Mouse (Mus musculus) induced T-regulatory cell, adult 2 months (primary cell): Measurements from ENCODE around the gene Gm10272.
"Not testable (repeated sequence)": the region's sequence is repeated elsewhere in the genome, so short reads cannot be mapped to it uniquely, and the experiment has no call there.

Experiments used
- DNase-seq: peaks from one replicate; pipeline ENCODE4 v3.0.0-alpha.2; 2012; ENCODE audit warnings: low read depth

The Gm10272 gene

DNA sequence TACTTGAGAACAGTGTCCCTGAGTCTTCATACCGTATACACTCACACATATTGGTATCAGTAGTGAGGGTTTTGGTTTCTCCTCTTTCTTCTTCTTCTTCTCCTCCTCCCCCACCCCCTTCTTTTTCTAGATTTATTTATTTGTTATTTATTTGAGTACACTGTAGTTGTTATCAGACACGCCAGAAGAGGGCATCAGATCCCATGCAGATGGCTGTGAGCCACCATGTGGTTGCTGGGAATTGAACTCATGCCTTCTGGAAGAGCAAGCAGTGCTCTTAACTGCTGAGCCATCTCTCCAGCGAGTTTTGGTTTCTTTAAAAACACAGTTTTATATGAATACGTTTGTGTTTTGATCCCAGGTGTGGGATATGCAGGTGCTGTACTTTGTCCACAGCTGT lies 21.9 kb downstream of the Gm10272 start:
- DNase-seq: no peak

DNA sequence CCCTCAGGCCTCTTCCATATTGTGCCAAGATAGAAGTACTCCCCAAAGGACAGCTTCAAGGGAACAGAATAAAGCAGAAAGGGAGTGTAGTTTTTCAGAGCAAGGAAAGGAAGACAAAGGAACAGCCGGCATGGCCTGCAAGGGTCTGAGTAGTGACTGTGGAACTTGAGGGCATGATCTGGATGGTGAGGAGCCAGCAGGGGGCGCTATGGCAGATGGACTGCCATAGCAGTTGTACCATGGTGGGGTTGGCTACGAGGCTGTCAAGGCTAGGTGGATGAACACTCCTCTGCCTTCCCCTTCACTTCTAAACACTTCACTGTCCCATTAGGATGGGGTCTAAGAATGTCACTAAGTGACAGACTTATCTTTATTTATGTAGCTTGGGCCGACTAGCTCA lies 22.8 kb downstream of the Gm10272 start:
- peak; percentile 39 for DNase-seq

DNA sequence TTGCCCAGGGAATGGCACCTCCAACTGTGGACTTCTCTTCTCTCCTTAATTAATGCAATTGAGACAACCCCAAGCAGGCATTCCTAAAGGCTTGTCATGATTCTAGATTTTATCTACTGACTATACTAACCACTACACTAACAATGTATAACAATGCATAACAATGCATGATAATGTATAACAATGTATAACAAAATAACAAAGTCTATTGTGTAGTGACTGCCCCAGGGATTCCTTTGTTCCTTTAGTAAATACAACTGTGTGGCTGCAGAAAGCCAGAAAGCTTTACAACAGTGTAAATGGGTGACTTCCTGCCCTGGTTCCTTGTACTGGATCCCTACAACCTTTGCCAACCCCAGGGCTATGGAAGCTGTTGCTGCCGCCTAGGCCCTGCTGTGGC lies 29.5 kb downstream of the Gm10272 start:
- no peak for DNase-seq

DNA sequence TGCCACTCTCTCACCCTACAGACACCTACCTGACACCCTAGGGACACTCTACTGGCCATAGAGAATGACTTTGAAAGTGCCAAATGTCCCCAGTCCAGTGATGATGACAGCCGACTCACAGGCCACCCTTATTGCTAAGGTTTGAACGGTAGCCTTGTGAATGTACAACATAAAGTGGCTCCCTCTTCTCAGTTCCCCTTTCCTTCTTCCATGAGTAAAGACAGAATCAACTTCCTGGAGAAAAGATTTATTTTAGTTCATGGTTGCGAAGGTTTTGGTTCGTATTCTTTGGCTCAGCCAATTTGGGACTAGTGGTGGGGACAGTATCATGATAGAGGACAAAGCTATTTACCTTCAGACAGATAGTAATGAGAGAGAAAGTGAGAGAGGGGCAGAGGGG lies 32.5 kb downstream of the Gm10272 start:
- DNase-seq: no peak

DNA sequence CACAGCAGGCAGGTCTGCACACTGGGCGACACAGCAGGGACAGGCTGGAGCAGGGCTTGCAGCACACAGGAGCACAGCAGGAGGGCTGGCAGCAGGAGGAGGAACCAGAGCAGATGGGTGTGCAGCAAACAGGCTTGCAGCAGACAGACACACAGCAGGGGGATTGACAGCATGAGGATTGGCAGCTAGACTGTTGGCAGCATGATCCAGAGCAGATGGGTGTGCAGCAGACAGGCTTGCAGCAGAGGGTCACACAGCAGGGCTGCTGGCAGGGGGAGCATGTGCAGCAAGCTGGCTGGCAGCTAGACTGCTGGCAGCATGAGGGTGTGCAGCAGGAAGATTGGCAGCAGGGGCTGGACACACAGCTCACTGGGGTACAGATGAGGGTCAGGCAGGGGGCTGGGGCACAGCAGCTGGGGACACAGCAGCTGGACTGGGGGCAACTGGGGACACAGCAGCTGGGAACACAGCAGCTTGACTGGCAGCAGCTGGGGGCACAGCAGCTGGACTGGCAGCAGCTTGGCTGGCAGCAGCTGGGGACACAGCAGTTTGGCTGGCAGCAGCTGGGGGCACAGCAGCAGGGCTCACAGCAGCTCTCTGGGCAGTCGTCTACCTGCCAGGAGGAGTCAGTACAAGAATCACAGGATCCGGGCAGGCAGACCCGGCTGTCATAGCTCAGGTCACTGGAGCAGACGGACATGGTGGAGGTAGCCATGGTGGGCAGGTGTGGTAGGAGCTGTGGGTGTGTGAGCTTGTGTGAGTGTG lies 35.7 kb downstream of the Gm10272 start, which contains the start of gene Gm18596:
Gene Gm18596 (minus strand): TSS at position 715 of the 765 bp plus-strand sequence.
- DNase-seq: not testable (repeated sequence)

DNA sequence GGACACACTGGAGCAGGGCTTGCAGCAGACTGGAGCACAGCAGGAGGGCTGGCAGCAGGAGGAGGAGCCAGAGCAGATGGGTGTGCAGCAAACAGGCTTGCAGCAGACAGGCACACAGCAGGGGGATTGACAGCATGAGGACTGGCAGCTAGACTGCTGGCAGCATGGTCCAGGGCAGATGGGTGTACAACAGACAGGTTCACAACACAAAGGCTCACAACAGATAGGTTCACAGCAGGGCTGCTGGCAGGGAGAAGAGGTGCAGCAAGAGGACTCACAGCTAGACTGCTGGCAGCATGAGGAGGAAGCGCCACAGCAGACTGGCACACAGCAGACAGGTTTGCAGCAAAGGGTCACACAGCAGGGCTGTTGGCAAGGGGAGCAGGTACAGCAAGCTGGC lies 44.3 kb downstream of the Gm10272 start:
- not testable (repeated sequence) for DNase-seq

DNA sequence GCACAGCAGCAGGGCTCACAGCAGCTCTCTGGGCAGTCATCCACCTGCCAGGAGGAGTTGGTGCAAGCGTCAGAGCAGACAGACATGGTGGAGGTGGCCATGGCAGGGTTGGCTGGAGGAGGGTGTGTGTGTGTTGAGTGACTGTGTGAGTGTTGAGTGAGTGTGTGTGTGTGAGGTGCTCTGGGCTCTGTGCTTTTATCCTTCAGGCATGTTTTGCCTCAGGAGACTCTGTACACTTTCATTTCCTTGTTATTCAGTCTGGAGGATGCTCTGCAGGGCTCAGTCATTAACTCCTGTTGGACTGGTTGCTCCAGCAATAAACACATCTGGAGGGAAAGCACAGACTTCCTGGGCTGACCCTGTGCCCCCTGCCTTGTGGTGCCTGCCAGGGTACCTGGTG lies 44.8 kb downstream of the Gm10272 start, which contains the start of gene Gm9736:
Gene Gm9736 (minus strand): TSS at position 101 of the 400 bp plus-strand sequence.
- DNase-seq: not testable (repeated sequence)

DNA sequence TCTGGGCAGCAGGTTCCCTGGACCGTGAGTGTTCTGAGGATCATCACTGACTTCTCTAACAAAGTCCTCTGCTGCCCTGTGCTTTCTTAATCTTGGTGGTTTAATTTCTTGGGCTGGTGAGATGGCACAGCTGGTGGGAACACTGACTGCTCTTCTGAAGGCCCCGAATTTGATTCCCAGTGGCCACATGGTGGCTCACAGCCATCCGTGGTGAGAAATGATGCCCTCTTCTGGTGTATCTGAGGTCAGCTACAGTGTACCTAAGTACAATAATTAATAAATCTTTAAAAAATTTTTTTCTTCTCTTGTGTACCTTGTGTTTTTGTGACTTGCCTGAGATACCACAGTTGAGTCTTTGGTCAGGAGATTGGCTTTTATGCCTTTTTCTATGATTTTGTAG lies 45.9 kb downstream of the Gm10272 start:
- not testable (repeated sequence) for DNase-seq

DNA sequence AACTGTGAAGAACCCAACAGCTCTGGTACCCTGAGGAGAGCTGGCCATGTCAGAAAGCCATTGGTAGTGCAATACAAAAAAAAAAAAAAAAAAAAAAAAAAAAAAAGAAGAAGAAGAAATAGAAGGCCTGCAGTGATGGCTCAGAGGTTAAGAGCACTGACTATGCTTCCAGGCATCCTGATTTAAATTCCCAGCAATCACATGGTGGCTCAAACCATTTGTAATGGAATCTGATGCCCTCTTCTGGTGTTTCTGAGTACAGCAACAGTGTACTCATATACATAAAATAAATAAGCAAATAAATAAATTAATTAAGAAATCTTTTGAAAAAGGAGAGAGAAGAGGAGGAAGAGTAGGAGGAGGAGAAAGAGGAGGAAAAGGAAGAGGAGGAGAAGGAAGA lies 47.0 kb downstream of the Gm10272 start:
- DNase-seq: peak; percentile 22
